Mouse (Mus musculus) bone marrow macrophage, adult 2 months (primary cell): Measurements from ENCODE around the gene Upp1. TPM values are rescaled to one million over a fixed set of nuclear protein-coding genes. Genes with fewer than 3 reads are reported as not detected.

Source experiments
- H3K27ac ChIP-seq: 2 replicates; pipeline ENCODE4 v1.5.1; 2012; ENCODE audit warnings: low read depth, low read length; ENCODE audit not compliant: insufficient read depth
- H3K4me1 ChIP-seq: 2 replicates; pipeline ENCODE4 v1.6.1; 2012; ENCODE audit warnings: low read length; ENCODE audit not compliant: control insufficient read depth, insufficient read depth
- H3K4me3 ChIP-seq: 2 replicates; pipeline ENCODE4 v1.5.1; 2012; ENCODE audit warnings: mild to moderate bottlenecking, low read length, moderate library complexity; ENCODE audit not compliant: insufficient read depth
- CTCF ChIP-seq: IDR thresholded peaks from 2 replicates; pipeline ENCODE4 v1.5.1; 2012; ENCODE audit warnings: low read depth, mild to moderate bottlenecking, low read length, moderate library complexity
- POLR2A ChIP-seq: IDR thresholded peaks from 2 replicates; pipeline ENCODE4 v1.6.1; 2012; ENCODE audit warnings: mild to moderate bottlenecking, low read depth, low read length, borderline replicate concordance
- polyA plus RNA-seq: library from polyadenylated mRNA; stranded (reverse); fragments of >200 nt; gene quantifications from 2 replicates; pipeline ENCODE4 v1.2.4, GENCODE M21; 2012; ENCODE audit not compliant: missing spikeins, insufficient read depth, insufficient read length

Gene Upp1
- polyA plus RNA-seq, 1 experiment: not detected

GRCm38 (mm10) chr11:9159953-9160352 is 42.0 kb downstream of the Upp1 start:
- no peak for TF ChIP-seq CTCF
- TF ChIP-seq POLR2A: no peak
- H3K27ac ChIP-seq: no peak overlapping the region
- no peaks in the 10 kb centered on the region for H3K4me1 ChIP-seq
- H3K4me3 ChIP-seq: no peak overlapping the region

- Histone ChIP-seq H3K27ac (no peak overlapping the region), H3K4me1 (no peaks in the 10 kb centered on the region), H3K4me3 (no peak overlapping the region)
- TF ChIP-seq CTCF (no peak), POLR2A (no peak)
These were observed 49.4 kb downstream of the Upp1 start for GRCm38 (mm10) chr11:9167331-9167730.

GRCm38 (mm10) chr11:9181477-9181876 is 63.6 kb downstream of the Upp1 start:
- Histone ChIP-seq H3K4me1 (no peaks in the 10 kb centered on the region), H3K4me3 (no peak overlapping the region), H3K27ac (no peak overlapping the region)
- TF ChIP-seq CTCF (no peak), POLR2A (no peak)

Other genes with a start within 250 kb of the Upp1 start
- not detected in 2 replicates for gene Pkd1l1, start 144.8 kb upstream of the Upp1 start, polyA plus RNA-seq
- gene Hus1, start 106.9 kb upstream of the Upp1 start, polyA plus RNA-seq: 5.8 and 7.2 TPM in 2 replicates
- gene Gm11992, start 69.5 kb upstream of the Upp1 start, polyA plus RNA-seq: not detected in 2 replicates
- gene Sun3, start 69.1 kb upstream of the Upp1 start, polyA plus RNA-seq: not detected in 2 replicates
- gene Abca13, start 73.8 kb downstream of the Upp1 start, polyA plus RNA-seq: 0.05 TPM in 1 of 2 replicates, not detected in the other